Mouse (Mus musculus): ENCODE data around the gene Trabd2b. TPM values are rescaled to one million over a fixed set of nuclear protein-coding genes. Genes with fewer than 3 reads are reported as not detected.
A peak's percentile ranks its signal among the peaks of the same experiment; 100 is the strongest.

Trabd2b gene
- total RNA-seq, 2 experiments from 2014 or later: 2.2 to 2.7 TPM

GRCm38 (mm10) chr4:114438764-114439163 lies 32.2 kb downstream of the Trabd2b start:
- intact Hi-C loops (cut with DNase I): no loop called here
- no peak for DNase-seq

GRCm38 (mm10) chr4:114442186-114442585 lies 35.7 kb downstream of the Trabd2b start:
- intact Hi-C loops (cut with DNase I): no loop called here
- peak; percentile 11 for DNase-seq

- intact Hi-C loops (cut with DNase I): no loop called here
- peak; percentile 34 for DNase-seq
Measured at GRCm38 (mm10) chr4:114442661-114443060, 36.1 kb downstream of the Trabd2b start.

DNA sequence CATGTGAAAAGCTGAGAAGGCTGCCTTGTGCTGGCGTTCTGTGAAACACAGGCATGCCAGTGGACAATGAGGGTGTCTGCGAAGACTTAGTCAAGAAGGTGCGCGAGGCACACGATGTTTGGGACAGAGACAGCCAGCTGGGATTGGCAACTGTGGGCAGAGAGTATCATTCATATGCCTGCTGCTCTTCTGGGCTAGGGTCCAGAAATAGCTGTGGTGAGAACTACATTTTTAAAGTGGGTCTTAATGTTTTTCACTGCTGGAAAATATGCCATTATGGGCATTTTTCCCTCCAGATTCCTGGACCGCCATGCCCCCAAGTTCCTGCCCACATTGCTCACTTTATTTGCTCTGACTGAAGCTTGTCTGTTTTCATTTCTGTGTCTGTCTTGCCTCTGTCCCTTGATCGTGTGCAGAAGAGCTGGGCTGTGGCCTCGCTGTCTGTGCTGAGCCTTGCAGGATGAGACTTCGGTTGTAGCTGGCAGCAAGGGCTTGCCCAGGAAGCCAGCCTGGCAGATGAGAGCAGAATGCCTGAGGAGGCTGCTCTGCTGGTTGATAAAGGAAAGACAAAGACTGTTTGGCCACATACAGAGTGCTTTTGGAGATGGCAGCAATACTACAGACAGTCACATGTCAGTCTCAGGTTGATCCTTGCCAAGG lies 42.0 kb downstream of the Trabd2b start:
- peak; percentile 46 for DNase-seq
- intact Hi-C loops (cut with DNase I): no loop called here

- intact Hi-C loops (cut with DNase I): loop anchor here (10.0 kb wide), 1 partner anchor 182 kb away; no protein-coding TSS in a partner anchor
- no peak for DNase-seq
Measured at GRCm38 (mm10) chr4:114453101-114453500, 46.6 kb downstream of the Trabd2b start.

DNA sequence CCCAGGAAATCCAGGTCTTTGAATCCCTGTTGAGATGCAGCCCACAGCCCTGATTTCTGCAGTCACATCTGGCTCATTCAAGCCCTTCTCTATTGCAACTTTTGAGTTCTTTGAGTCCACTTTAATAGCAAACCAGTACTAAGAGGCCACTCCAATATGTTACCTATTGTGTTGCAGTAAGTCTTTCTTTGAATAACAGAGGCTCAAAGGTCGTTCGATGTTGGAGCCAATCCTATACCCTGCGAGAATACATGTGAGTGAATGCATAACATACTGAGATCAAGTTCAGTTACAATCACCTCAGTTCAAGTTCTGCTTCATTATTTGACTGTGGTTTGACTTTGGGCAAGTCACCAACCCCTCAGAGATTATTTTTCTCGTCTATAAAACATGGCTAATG lies 47.5 kb downstream of the Trabd2b start:
- intact Hi-C loops (cut with DNase I): loop anchor here (10.0 kb wide), 1 partner anchor 181 kb away; no protein-coding TSS in a partner anchor
- DNase-seq: no peak

GRCm38 (mm10) chr4:114454495-114455186 lies 48.1 kb downstream of the Trabd2b start:
- intact Hi-C loops (cut with DNase I): loop anchor here (10.0 kb wide), 1 partner anchor 180 kb away; no protein-coding TSS in a partner anchor
- no peak for DNase-seq

- intact Hi-C loops (cut with DNase I): loop anchor here (10.0 kb wide), 1 partner anchor 178 kb away; no protein-coding TSS in a partner anchor
- DNase-seq: no peak
Measured at GRCm38 (mm10) chr4:114457111-114457510, 50.6 kb downstream of the Trabd2b start.

GRCm38 (mm10) chr4:114459591-114459990 lies 53.1 kb downstream of the Trabd2b start:
- DNase-seq: peak; percentile 58
- intact Hi-C loops (cut with DNase I): loop anchor here (10.0 kb wide), 1 partner anchor 175 kb away; no protein-coding TSS in a partner anchor

GRCm38 (mm10) chr4:114460401-114460800 lies 53.9 kb downstream of the Trabd2b start:
- DNase-seq: no peak
- intact Hi-C loops (cut with DNase I): no loop called here

GRCm38 (mm10) chr4:114461093-114461492 lies 54.6 kb downstream of the Trabd2b start:
- intact Hi-C loops (cut with DNase I): no loop called here
- DNase-seq: no peak

- DNase-seq: peak; percentile 74
- intact Hi-C loops (cut with DNase I): no loop called here
Measured at GRCm38 (mm10) chr4:114465641-114466040, 59.1 kb downstream of the Trabd2b start.

DNA sequence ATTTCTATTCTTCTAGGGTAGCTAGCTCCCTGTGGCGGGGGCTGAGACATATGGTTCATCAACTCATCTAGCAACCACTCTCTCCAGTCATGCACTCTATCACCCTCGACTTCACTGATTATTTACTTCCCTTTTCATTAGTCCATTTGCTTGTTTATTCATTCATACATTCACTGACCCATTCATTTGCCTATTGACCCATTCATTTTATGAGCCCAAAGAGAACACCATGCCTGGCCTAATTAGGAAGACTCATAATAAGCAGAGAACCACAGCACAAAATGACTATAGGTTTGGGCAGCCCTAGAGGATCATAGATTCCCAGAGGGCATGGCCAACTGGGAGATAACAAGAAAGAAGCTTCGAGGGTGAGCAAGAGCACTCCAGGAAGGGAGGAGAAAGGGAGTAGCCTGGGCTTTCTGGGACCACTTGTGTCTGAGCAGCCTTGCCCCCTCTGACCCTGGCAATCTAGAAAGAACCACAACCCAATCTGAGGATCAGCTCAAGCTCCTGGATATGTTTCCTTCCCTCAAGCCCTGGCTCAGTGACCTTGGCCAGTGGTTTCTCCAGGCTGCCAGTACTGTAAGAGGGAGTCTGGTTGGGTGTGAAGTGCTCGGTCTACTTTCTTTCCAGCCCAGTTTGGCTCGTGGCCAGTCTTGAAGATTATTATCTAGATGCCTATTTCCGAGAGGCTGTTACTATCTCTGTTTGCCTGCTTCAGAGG lies 61.0 kb downstream of the Trabd2b start:
- DNase-seq: no peak
- intact Hi-C loops (cut with DNase I): no loop called here

DNA sequence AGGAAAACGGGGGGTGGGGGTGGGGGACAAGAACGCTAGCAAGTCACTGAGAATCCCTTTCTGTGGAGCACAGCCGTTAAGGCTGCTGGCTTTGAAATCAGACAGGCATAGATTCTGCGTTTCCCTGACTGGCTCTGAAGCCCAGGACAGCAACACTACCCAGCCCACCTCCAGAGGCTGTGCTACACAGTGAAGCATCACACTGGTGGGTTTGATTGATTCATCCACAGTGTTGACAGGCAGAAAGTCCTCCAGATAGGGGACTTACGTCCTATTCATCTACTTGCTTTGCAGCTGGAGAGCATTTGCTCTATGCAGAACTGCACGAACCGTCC lies 61.5 kb downstream of the Trabd2b start:
- no peak for DNase-seq
- intact Hi-C loops (cut with DNase I): no loop called here

GRCm38 (mm10) chr4:114469881-114470280 lies 63.4 kb downstream of the Trabd2b start:
- intact Hi-C loops (cut with DNase I): no loop called here

DNA sequence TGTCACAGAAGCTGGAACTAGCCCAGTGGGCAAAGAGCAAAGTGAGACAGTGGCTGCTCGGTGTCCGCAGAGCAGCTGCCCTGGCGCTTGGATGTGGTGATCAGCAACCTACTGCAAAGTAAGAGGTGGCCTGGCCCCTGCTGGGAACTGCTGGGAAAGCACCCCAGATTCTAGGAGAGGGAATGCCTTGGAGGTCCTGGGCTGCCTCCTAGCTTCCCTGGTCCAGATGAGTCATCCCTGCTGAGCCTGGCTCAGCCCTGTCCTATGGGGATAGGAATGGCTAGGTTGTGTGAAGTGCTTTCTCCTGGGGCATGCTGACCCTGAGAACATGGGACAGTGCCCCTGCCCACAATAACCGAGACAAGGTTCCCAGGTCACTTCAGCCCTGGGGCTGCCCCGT lies 65.6 kb downstream of the Trabd2b start:
- peak; percentile 17 for DNase-seq
- intact Hi-C loops (cut with DNase I): no loop called here

More at GRCm38 (mm10) chr4:114469881-114470280, 63.4 kb downstream of the Trabd2b start:
- peak; percentile 35 for DNase-seq

- intact Hi-C loops (cut with DNase I): no loop called here
- DNase-seq: no peak
Measured at GRCm38 (mm10) chr4:114476316-114476715, 69.8 kb downstream of the Trabd2b start.

- intact Hi-C loops (cut with DNase I): no loop called here
- DNase-seq: peak; percentile 73
Measured at GRCm38 (mm10) chr4:114477082-114477771, 70.7 kb downstream of the Trabd2b start.

DNA sequence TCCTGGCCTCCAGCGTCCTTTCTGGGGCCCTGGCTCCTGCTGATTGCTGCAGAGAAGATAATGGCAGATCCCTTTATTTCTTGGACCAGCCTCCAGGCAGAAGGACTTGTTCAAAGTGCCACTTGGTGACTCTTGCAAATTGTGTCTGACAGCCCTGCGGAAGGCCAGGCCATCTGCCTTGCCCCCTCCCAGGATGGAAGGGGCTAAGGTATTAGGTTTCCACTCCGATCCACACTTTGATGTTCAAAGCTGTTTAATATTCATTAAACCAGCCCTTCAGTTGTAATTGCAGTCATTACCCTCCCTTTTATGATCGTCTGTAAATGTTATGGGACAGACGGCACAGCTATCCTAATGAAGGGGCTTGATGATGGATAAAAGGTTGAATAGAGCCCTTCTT lies 75.0 kb downstream of the Trabd2b start:
- DNase-seq: peak; percentile 28
- intact Hi-C loops (cut with DNase I): no loop called here

- intact Hi-C loops (cut with DNase I): no loop called here
- DNase-seq: no peak
Measured at GRCm38 (mm10) chr4:114484173-114484572, 77.6 kb downstream of the Trabd2b start.

DNA sequence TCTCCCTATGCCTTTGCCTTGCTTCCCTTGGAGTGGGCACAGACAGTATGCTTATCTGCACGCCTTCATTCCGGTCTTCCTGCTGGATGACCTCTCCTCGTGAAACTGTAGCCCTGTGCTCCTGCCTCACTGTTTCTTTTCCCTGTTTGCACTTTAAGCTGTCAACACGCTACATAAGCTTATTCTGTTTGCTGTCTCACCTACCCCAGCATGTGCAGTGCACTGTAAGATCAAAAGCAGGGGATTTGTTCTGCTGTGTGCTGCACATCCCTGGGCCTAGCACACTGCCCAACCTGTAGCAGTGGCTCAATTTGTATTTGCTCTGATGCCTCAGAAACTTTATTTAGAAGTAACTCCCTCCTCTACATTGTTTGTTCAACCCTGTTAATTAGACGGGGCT lies 79.5 kb downstream of the Trabd2b start:
- intact Hi-C loops (cut with DNase I): no loop called here
- DNase-seq: no peak
